Mouse (Mus musculus) hindbrain, embryonic 16.5 days (tissue): ENCODE measurements at regions not wholly inside any gene's neighbourhood (a gene's known extent, or its start where the extent isn't known, plus 50 kb on each side); places are given as distances from the start of the nearest gene placed in this dataset.

ENCODE experiments used
- ATAC-seq: fragments of 200-750 bp; cut with Nextera tagmentation; 2 replicates; pipeline ENCODE4 v1.8.0; 2017; ENCODE audit warnings: moderate TSS enrichment, moderate library complexity
- H3K27ac ChIP-seq: fragments of 300-500 bp; sonication (generic); 2 replicates; pipeline ENCODE4 v1.5.1; 2014; ENCODE audit warnings: low read depth, mild to moderate bottlenecking, control low read depth, low read length, moderate library complexity
- H3K27me3 ChIP-seq: fragments of 300-500 bp; sonication (generic); replicated peaks from 2 replicates; pipeline ENCODE4 v1.6.1; 2014; ENCODE audit warnings: low read length; ENCODE audit not compliant: control insufficient read depth, insufficient read depth
- H3K36me3 ChIP-seq: fragments of 300-500 bp; sonication (generic); 2 replicates; pipeline ENCODE4 v1.6.1; 2014; ENCODE audit warnings: mild to moderate bottlenecking, low read length, moderate library complexity, mixed read lengths; ENCODE audit not compliant: control insufficient read depth, insufficient read depth
- H3K4me1 ChIP-seq: fragments of 300-500 bp; sonication (generic); 2 replicates; pipeline ENCODE4 v1.6.1; 2014; ENCODE audit warnings: low read depth, low read length; ENCODE audit not compliant: control insufficient read depth, insufficient read depth
- H3K4me2 ChIP-seq: fragments of 300-500 bp; sonication (generic); 2 replicates; pipeline ENCODE4 v1.6.1; 2014; ENCODE audit warnings: mild to moderate bottlenecking, low read length, control low read depth, moderate library complexity
- H3K4me3 ChIP-seq: fragments of 300-500 bp; sonication (generic); 2 replicates; pipeline ENCODE4 v1.5.1; 2014; ENCODE audit warnings: mild to moderate bottlenecking, low read length, control low read depth, moderate library complexity
- H3K9ac ChIP-seq: fragments of 300-500 bp; sonication (generic); 2 replicates; pipeline ENCODE4 v1.6.1; 2014; ENCODE audit warnings: low read depth, mild to moderate bottlenecking, control low read depth, low read length, moderate library complexity
- H3K9me3 ChIP-seq: fragments of 300-500 bp; sonication (generic); 2 replicates; pipeline ENCODE4 v1.6.1; 2014; ENCODE audit warnings: mild to moderate bottlenecking, low read length, moderate library complexity; ENCODE audit not compliant: control insufficient read depth
- WGBS: fragments of 180-500 bp; shearing (Covaris S2); extraction: QIAGEN DNeasy Blood & Tissue Kit; methylation state at CpG from one replicate; pipeline ENCODE4 v1.1.7; 2014; 5-methylcytosine and 5-hydroxymethylcytosine counted together

DNA sequence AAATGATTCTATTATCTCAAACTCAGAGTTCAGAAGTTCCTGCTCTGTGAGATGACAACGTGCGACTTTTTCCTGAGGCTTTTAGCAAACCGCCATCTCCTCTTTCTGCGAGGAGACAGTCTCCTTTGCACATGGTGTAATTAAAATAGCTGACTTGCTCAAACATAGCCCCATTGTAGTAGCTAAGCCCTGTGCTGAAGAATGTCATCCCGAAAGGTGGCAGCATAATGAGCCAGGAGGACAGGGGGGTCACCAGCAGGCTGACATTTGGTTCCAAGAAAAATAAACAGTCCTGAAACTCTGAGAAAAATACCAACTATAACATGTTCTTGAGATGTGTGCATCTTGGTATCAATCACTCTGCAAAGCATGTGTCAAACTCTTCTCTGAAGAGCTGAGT is 219.6 kb downstream of the Dcdc2c start:
- Histone ChIP-seq H3K27ac (no peak overlapping the region), H3K4me2 (no peak overlapping the region), H3K9me3 (no peaks in the 10 kb centered on the region), H3K4me3 (no peak overlapping the region), H3K36me3 (no peaks in the 10 kb centered on the region), H3K4me1 (no peaks in the 10 kb centered on the region), H3K27me3 (no peaks in the 10 kb centered on the region), H3K9ac (no peak overlapping the region)
- 51% methylated on average over 5 of the region's 5 CpGs for WGBS
- no peak for ATAC-seq

DNA sequence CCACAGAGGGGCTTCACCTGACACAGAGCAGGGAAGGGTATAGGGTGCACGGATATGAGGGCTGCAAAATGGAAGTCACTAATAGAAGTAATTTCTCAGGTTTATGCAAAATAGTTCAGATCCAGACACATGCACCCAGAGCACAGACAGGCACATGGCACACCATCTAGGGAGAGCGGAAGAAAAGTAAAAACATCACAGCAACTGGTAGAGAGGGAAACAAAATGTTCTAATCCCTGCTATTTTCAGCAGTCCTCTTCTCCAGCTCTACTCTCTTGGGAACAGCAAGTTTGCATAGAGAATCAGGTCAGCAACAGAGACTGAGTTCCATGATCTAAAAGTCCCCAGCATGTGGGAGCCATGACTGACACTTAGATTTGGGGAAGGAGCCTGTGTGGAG is 220.4 kb downstream of the Dcdc2c start:
- H3K4me1 ChIP-seq, result no peaks in the 10 kb centered on the region
- no peaks in the 10 kb centered on the region for H3K9me3 ChIP-seq
- no peak for ATAC-seq
- no peak overlapping the region for H3K4me3 ChIP-seq
- H3K4me2 ChIP-seq, result no peak overlapping the region
- no peaks in the 10 kb centered on the region for H3K27me3 ChIP-seq
- 84% methylated on average over 2 of the region's 2 CpGs for WGBS
- H3K36me3 ChIP-seq, result no peaks in the 10 kb centered on the region
- no peak overlapping the region for H3K27ac ChIP-seq
- H3K9ac ChIP-seq, result no peak overlapping the region

DNA sequence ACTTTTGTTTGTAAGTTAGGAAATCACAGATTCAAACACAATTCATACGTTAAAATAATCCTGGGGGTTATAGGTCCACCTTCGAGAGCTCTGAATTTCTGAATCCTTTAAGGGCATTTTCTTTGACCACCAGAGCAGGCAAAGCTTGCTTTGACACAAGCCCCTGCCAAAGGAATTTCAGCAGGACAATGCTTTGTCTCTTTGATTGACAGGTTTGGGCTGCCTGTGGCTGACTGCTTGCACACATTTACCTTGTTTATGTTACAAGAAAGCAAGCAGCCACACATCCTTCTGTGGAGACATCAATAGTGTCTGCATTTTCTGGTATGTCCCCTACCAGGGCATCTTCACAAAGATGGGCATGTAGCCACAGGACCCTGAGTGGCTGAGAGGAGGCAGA is 228.5 kb downstream of the Dcdc2c start:
- Histone ChIP-seq H3K4me2 (no peak overlapping the region), H3K36me3 (no peaks in the 10 kb centered on the region), H3K27me3 (no peaks in the 10 kb centered on the region), H3K27ac (no peak overlapping the region), H3K4me1 (no peaks in the 10 kb centered on the region), H3K4me3 (no peak overlapping the region), H3K9me3 (no peaks in the 10 kb centered on the region), H3K9ac (no peak overlapping the region)
- WGBS, result 28% methylated on average over 2 of the region's 2 CpGs
- no peak for ATAC-seq

DNA sequence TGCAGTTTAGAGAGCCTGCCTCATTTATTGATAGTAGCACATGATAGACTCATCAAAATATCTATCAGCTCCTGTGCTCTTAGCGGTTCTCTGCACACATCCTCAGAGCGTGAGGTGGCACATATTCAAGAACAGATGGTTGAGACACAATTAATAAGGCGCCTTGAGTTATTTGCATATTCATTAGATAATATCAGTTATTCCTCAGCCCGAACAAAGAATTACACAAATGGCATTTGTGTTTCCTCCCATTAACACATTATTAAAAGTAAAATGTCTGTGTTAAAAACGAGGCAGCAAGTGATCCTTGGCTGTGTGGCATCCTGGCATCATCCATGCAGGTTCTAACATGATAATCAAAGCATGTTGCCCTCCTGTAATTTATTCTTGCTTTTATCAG is 243.0 kb downstream of the Dcdc2c start:
- H3K27me3 ChIP-seq, result no peaks in the 10 kb centered on the region
- no peaks in the 10 kb centered on the region for H3K36me3 ChIP-seq
- H3K4me3 ChIP-seq, result no peak overlapping the region
- ATAC-seq, result no peak
- no peaks in the 10 kb centered on the region for H3K9me3 ChIP-seq
- H3K4me2 ChIP-seq, result no peak overlapping the region
- no peaks in the 10 kb centered on the region for H3K4me1 ChIP-seq
- H3K9ac ChIP-seq, result no peak overlapping the region
- WGBS, result 40% methylated on average over 5 of the region's 5 CpGs
- no peak overlapping the region for H3K27ac ChIP-seq

DNA sequence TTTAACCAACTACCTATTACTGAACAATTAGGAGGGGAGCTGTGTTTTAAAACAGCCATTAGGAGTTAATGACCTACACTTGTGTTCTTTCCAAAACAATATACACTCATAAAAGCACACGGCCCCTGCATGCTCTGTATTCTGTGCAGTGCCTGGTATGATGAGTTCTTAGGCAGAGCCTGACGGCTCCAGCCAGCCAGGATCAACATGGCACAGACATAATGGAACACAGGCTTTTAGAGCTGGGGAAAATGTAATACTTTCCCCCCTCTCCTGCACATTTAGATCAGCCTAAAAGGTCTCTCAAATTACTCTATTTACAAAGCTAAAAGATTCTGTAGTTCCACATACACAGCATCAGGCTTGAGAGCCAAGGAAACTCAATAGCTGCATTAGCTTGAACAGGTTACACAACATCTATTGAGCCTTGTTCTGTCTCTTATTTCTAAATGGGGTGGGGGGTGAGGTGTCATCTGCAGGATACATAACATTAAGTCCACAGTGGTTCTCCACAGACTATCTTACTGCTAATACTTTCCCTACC is 250.1 kb downstream of the Dcdc2c start:
- Histone ChIP-seq H3K4me3 (no peak overlapping the region), H3K4me1 (no peaks in the 10 kb centered on the region), H3K36me3 (no peaks in the 10 kb centered on the region), H3K4me2 (no peak overlapping the region), H3K27ac (no peak overlapping the region), H3K9me3 (no peaks in the 10 kb centered on the region), H3K27me3 (no peaks in the 10 kb centered on the region), H3K9ac (no peak overlapping the region)
- 0 out of 2 replicates have a peak, but pooled peaks have one; percentile 40 for ATAC-seq
- 40% methylated on average over 2 of the region's 2 CpGs for whole genome bisulfite sequencing

DNA sequence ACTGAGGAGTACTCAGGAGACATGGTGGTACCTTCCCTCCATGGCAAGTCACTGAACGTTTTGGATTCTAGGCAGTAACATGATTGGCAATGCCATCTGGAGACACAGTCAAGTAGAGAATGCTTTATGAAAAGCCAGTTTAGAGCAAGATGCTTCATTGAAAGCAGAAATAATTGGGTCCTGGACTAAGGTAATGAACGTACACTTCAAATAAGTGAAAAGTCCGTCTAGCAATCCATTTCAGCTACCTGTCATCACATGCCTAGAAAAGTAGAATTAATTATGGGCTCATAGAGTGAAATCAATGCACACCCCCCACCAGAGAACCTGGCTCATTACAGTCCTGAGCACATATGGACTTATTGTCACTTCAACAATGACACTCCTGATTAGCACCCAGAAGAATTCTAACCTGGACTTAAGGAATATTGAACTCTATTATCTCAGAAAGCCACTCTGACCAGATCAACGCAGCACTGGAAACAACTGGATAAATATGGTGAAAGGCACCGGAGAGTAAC is 263.8 kb downstream of the Dcdc2c start:
- H3K9ac ChIP-seq, result no peak overlapping the region
- H3K27me3 ChIP-seq, result no peaks in the 10 kb centered on the region
- H3K27ac ChIP-seq, result no peak overlapping the region
- no peaks in the 10 kb centered on the region for H3K9me3 ChIP-seq
- no peaks in the 10 kb centered on the region for H3K4me1 ChIP-seq
- ATAC-seq, result no peak
- WGBS, result 77% methylated on average over 5 of the region's 5 CpGs
- no peaks in the 10 kb centered on the region for H3K36me3 ChIP-seq
- H3K4me3 ChIP-seq, result no peak overlapping the region
- no peak overlapping the region for H3K4me2 ChIP-seq

DNA sequence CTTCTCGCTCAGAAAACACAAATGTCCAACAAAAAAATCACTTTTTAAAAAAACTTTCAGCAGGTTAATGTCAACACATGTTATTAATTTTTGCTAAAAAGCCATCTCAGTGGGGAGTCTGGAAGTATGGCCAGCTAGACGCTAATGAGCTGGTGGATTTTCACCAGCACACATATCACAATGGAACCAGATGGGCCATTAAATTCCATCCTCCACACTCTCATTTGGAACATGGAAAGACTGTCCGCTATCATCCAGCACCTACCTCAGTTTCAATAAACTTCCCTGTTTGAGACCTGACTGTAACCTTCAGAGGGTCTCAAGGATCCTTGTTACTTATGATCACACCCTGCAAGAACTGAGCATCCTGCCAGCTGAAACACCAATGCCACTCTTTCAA is 296.7 kb downstream of the Dcdc2c start:
- no peak overlapping the region for H3K4me3 ChIP-seq
- H3K9ac ChIP-seq, result no peak overlapping the region
- no peaks in the 10 kb centered on the region for H3K4me1 ChIP-seq
- H3K27ac ChIP-seq, result no peak overlapping the region
- no peaks in the 10 kb centered on the region for H3K9me3 ChIP-seq
- H3K4me2 ChIP-seq, result no peak overlapping the region
- WGBS, result 61% methylated on average over 3 of the region's 3 CpGs
- no peaks in the 10 kb centered on the region for H3K27me3 ChIP-seq
- ATAC-seq, result no peak
- H3K36me3 ChIP-seq, result no peaks in the 10 kb centered on the region

DNA sequence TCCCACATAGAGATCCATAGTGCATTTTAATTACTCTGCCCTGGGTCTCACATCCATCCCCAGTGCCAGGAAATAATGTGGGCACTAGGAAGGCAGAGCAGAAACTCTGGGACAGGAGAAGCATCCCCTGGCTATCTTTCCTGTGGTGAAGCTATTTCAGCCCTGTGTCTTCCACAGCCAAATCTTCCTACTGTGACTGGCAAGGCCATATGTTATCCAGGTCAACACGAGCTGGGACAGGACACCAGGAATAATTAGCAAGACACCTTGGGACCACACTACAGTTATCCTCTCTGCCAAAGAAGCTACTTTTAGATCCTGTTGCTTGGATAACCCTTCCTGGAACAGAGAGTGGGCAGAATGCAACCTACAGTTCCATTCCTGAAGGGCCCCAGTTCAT is 301.7 kb downstream of the Dcdc2c start:
- Histone ChIP-seq H3K9ac (no peak overlapping the region), H3K9me3 (no peaks in the 10 kb centered on the region), H3K4me3 (no peak overlapping the region), H3K4me2 (no peak overlapping the region), H3K36me3 (no peaks in the 10 kb centered on the region), H3K27ac (no peak overlapping the region), H3K27me3 (no peaks in the 10 kb centered on the region), H3K4me1 (no peaks in the 10 kb centered on the region)
- peak; percentile 58; the same call in 1 of the 2 replicates for ATAC-seq
- WGBS, result 55% methylated on average over 1 of the region's 1 CpGs

DNA sequence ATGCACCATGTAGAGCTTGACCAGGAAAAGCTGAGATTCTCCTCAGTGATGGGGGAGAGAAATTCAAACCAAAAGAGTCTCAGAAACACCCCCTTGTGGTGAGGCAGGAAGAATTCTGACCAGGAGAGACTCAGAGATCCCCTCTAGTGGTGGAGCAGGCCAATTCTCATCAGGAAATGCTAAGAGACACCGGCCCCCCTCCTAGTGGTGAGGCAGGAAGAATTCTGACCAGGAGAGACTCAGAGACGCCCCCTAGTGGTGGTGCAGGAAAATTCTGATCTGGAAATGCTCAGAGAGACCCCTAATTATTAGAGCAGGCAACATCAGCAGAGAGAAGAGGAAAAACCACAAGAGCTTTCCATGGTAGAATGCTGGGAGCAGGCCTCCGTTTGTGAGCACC is 303.4 kb downstream of the Dcdc2c start:
- no peaks in the 10 kb centered on the region for H3K4me1 ChIP-seq
- H3K36me3 ChIP-seq, result no peaks in the 10 kb centered on the region
- H3K9me3 ChIP-seq, result no peaks in the 10 kb centered on the region
- H3K9ac ChIP-seq, result no peak overlapping the region
- no peaks in the 10 kb centered on the region for H3K27me3 ChIP-seq
- H3K4me3 ChIP-seq, result no peak overlapping the region
- no peak for ATAC-seq
- H3K4me2 ChIP-seq, result no peak overlapping the region
- WGBS, result 65% methylated on average over 3 of the region's 3 CpGs
- no peak overlapping the region for H3K27ac ChIP-seq

DNA sequence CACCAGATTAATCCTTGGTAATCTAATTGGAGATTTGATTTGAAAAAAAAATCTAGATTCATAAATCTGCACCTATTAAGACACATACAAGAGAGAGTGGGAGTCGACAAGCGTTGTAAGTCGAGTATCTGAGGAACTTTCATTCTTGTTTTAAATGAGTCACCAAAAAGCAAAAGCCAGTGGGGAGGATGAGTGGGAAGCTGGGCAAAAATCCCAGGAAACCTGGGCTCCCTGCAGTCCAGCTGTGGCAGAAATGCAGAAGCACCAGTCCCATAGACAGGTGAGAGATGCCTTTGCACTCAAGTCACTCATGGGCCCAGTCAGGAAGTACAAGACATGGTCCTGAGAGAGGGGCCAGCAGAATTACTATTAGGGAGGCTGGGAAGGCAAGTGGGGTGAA is 303.9 kb downstream of the Dcdc2c start:
- Histone ChIP-seq H3K4me3 (no peak overlapping the region), H3K4me2 (no peak overlapping the region), H3K9ac (no peak overlapping the region), H3K27me3 (no peaks in the 10 kb centered on the region), H3K27ac (no peak overlapping the region), H3K36me3 (no peaks in the 10 kb centered on the region), H3K9me3 (no peaks in the 10 kb centered on the region), H3K4me1 (no peaks in the 10 kb centered on the region)
- no peak for ATAC-seq
- WGBS, result 91% methylated on average over 3 of the region's 3 CpGs
